Comparison of ENCODE assay signal across 8 mouse cellular contexts in the genomic region with DNA sequence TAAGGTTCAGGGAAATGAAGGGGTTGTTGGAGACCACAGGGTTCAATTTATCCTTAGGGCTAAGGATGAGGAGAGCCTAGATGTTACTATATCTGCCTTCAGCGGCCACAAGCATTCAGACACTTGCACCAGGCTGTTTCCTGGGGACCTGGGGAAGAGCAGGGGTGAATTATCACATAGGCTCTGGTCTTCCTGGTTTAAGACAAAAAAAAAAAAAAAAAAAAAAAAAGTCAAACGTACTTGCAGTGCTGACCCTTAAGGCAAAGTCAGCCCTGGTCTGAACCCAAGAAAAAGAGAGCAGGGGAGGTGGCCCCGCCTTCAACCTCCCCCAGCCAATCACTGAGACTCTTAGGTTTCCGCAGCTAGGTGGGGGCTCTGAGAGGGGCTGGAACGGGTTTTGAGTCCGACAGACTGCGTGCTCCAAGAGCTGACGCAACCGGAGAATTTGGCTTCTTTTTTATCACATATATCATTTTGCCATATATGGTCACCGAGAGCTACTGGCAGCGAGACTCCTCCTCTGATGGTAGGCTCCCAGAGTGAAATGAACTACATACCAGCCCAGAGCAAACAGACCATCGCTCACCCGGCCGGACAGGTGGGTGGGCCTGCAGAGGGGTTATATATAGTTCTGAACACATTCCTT. TPM values are rescaled to one million over a fixed set of nuclear protein-coding genes. Genes with fewer than 3 reads are reported as not detected.
DNase-seq lines count a peak whose midpoint lies in the region; ATAC-seq and TF ChIP-seq lines count a peak whose summit lies in the region.

No protein-coding gene starts in this region.

- H3K27ac ChIP-seq in gastrocnemius, adult 2 months, result no peak overlapping the region; the same call in 1 of the 2 replicates
- H3K27ac ChIP-seq in kidney, embryonic 15.5 days, result peak overlapping the region; percentile 93
- peak overlapping the region; percentile 11; the same call in 1 of the 2 replicates for H3K27ac ChIP-seq in limb, embryonic 13.5 days
- peak overlapping the region; percentile 57; the same call in 1 of the 2 replicates for H3K27ac ChIP-seq in midbrain, postnatal 0 days (ENCODE audit: low read depth, low read length)

- 3% methylated on average over 14 of the region's 14 CpGs for WGBS in kidney, embryonic 15.5 days
- 3% methylated on average over 14 of the region's 14 CpGs for WGBS in limb, embryonic 13.5 days
- 4% methylated on average over 14 of the region's 14 CpGs for WGBS in midbrain, postnatal 0 days

- H3K4me1 ChIP-seq in kidney, embryonic 15.5 days, result peaks cover 29% of the 10 kb centered on the region
- H3K4me1 ChIP-seq in limb, embryonic 13.5 days, result peaks cover 20% of the 10 kb centered on the region
- H3K4me1 ChIP-seq in midbrain, postnatal 0 days (ENCODE audit: insufficient read depth, low read length), result no peaks in the 10 kb centered on the region

- 0 out of 2 replicates have a peak overlapping the region, but pooled peaks have one; percentile 7 for H3K9ac ChIP-seq in kidney, embryonic 15.5 days
- H3K9ac ChIP-seq in limb, embryonic 13.5 days, result no peak overlapping the region
- H3K9ac ChIP-seq in midbrain, postnatal 0 days (replicated peaks; ENCODE audit: low read length, poor library complexity, severe bottlenecking), result 0 out of 2 replicates have a peak overlapping the region, but pooled peaks have one; percentile 36

- no peaks in the 10 kb centered on the region for H3K27me3 ChIP-seq in kidney, embryonic 15.5 days
- no peaks in the 10 kb centered on the region for H3K27me3 ChIP-seq in limb, embryonic 13.5 days
- H3K27me3 ChIP-seq in midbrain, postnatal 0 days (ENCODE audit: insufficient read depth, low read length), result no peaks in the 10 kb centered on the region

- no peaks in the 10 kb centered on the region for H3K9me3 ChIP-seq in kidney, embryonic 15.5 days (replicated peaks)
- no peaks in the 10 kb centered on the region for H3K9me3 ChIP-seq in limb, embryonic 13.5 days
- no peaks in the 10 kb centered on the region for H3K9me3 ChIP-seq in midbrain, postnatal 0 days (ENCODE audit: low read length)

- H3K4me3 ChIP-seq in gastrocnemius, adult 2 months, result peak overlapping the region; percentile 57
- H3K4me3 ChIP-seq in kidney, embryonic 15.5 days (replicated peaks), result peak overlapping the region; percentile 39
- H3K4me3 ChIP-seq in limb, embryonic 13.5 days, result peak overlapping the region; percentile 35
- peak overlapping the region; percentile 28 for H3K4me3 ChIP-seq in midbrain, postnatal 0 days (ENCODE audit: low read depth, low read length)

- intact Hi-C loops in gastrocnemius, adult 2 months (cut with DNase I), result no loop called here

- TF ChIP-seq CTCF in gastrocnemius, adult 2 months (IDR thresholded peaks at IDR 0.05), result no peak
- 0 out of 2 replicates have a peak, but pooled peaks have one; percentile 5 for TF ChIP-seq CTCF in midbrain, postnatal 0 days (IDR thresholded peaks at IDR 0.05)

- peak overlapping the region; percentile 63 for H3K4me2 ChIP-seq in kidney, embryonic 15.5 days
- H3K4me2 ChIP-seq in limb, embryonic 13.5 days (replicated peaks), result peak overlapping the region; percentile 59
- peak overlapping the region; percentile 48 for H3K4me2 ChIP-seq in midbrain, postnatal 0 days (ENCODE audit: low read depth, low read length, poor library complexity, severe bottlenecking)

- ATAC-seq in kidney, embryonic 15.5 days (replicated peaks; ENCODE audit: low FRiP score), result peak; percentile 93
- peak; percentile 93 for ATAC-seq in limb, embryonic 13.5 days (ENCODE audit: low FRiP score, low read depth)
- ATAC-seq in midbrain, postnatal 0 days (ENCODE audit: low FRiP score), result peak; percentile 84

- H3K36me3 ChIP-seq in kidney, embryonic 15.5 days, result no peaks in the 10 kb centered on the region
- no peaks in the 10 kb centered on the region for H3K36me3 ChIP-seq in limb, embryonic 13.5 days
- H3K36me3 ChIP-seq in midbrain, postnatal 0 days (ENCODE audit: insufficient read depth, low read length), result no peaks in the 10 kb centered on the region

- DNase-seq in gastrocnemius, adult 2 months, result peak; percentile 41
- DNase-seq in gastrocnemius, adult 18-20 months (ENCODE audit: low spot score), result no peak
- DNase-seq in cerebellum, postnatal 36 days, result peak; percentile 52 to 60
- peak; percentile 52 to 53 for DNase-seq in heart, adult 18-20 months
- DNase-seq in midbrain, postnatal 0 days (ENCODE audit: low spot score), result peak; percentile 75
- peak; percentile 39 for DNase-seq in thymus, postnatal 0 days (ENCODE audit: low spot score)

RNA-seq across cellular contexts. Expression of a gene that starts 36.5 kb away (rescaled TPM):
- not detected for total RNA-seq in gastrocnemius, adult 2 months (2021)
- not detected for total RNA-seq in gastrocnemius, adult 18-20 months (2021)
- total RNA-seq in heart, adult 18-20 months (2021), result not detected
- 3.2 and 3.8 TPM in 2 replicates for polyA plus RNA-seq in kidney, embryonic 15.5 days (2015; fragmentation: Nextera tagmentation; extraction: Ambion mirVana)
- polyA plus RNA-seq in limb, embryonic 13.5 days (2015; fragmentation: Nextera tagmentation; extraction: Ambion mirVana), result 1.1 and 1.6 TPM in 2 replicates
- total RNA-seq in midbrain, postnatal 0 days (2014; rRNA removed), result 0.33 TPM in 1 of 2 replicates, not detected in the other
- polyA plus RNA-seq in midbrain, postnatal 0 days (2015; fragmentation: Nextera tagmentation; extraction: Ambion mirVana), result 0.37 and 0.51 TPM in 2 replicates
- 0.21 and 0.45 TPM in 2 replicates for polyA plus RNA-seq in thymus, postnatal 0 days (2015; fragmentation: Nextera tagmentation; extraction: Ambion mirVana)
